ENCODE assay signal across 14 mouse cellular contexts in genomic region chr7:25830251-25830650, GRCm38 (mm10). TPM values are rescaled to one million over a fixed set of nuclear protein-coding genes. Genes with fewer than 3 reads are reported as not detected.
DNase-seq lines count a peak whose midpoint lies in the region; ATAC-seq and TF ChIP-seq lines count a peak whose summit lies in the region.
"Had no signal": no experiment of that assay in that cellular context is flagged by ENCODE, and none has a peak within 500 bp of the region (broad histone marks: within the 10 kb centered on the region; RNA-seq: fewer than 3 reads in every experiment).

No protein-coding gene starts in this region.

- H3K27me3 ChIP-seq in kidney, embryonic 15.5 days: no peaks in the 10 kb centered on the region
- H3K27me3 ChIP-seq in embryonic facial prominence, embryonic 15.5 days: no peaks in the 10 kb centered on the region
- no peaks in the 10 kb centered on the region for H3K27me3 ChIP-seq in stomach, postnatal 0 days (ENCODE audit: control insufficient read depth, insufficient read depth, low read length)

- TF ChIP-seq CTCF in stomach, postnatal 0 days (IDR thresholded peaks at IDR 0.05; ENCODE audit: low read depth): no peak

- DNase-seq in kidney, postnatal 4 days: no peak
- peak; percentile 69 for DNase-seq in embryo, embryonic 11 days
- no peak for DNase-seq in stomach, postnatal 0 days (ENCODE audit: low spot score)
- DNase-seq in adrenal gland, postnatal 4 days (ENCODE audit: low spot score in 2 of 2): no peak
- DNase-seq in thymus, postnatal 0 days (ENCODE audit: low spot score): no peak
- DNase-seq: adrenal gland, adult 2 months; cerebellum, adult 2 months; lung, postnatal 36 days; right cerebral cortex, adult 18-20 months had no signal

- peak overlapping the region; percentile 82 for H3K27ac ChIP-seq in kidney, embryonic 15.5 days
- peak overlapping the region; percentile 60; the same call in 1 of the 2 replicates for H3K27ac ChIP-seq in embryonic facial prominence, embryonic 15.5 days (replicated peaks)
- H3K27ac ChIP-seq in stomach, postnatal 0 days (replicated peaks): peak overlapping the region; percentile 63; the same call in 1 of the 2 replicates
- H3K27ac ChIP-seq: forebrain, embryonic 10.5 days had no signal

- no peaks in the 10 kb centered on the region for H3K36me3 ChIP-seq in kidney, embryonic 15.5 days
- H3K36me3 ChIP-seq in embryonic facial prominence, embryonic 15.5 days: no peaks in the 10 kb centered on the region
- H3K36me3 ChIP-seq in stomach, postnatal 0 days (ENCODE audit: control insufficient read depth, insufficient read depth, low read length): no peaks in the 10 kb centered on the region
- H3K36me3 ChIP-seq: forebrain, embryonic 10.5 days had no signal

- 13% methylated on average over 2 of the region's 2 CpGs for WGBS in kidney, embryonic 15.5 days
- 30% methylated on average over 2 of the region's 2 CpGs for WGBS in embryonic facial prominence, embryonic 15.5 days
- 35% methylated on average over 2 of the region's 2 CpGs for WGBS in stomach, postnatal 0 days

- peaks cover 43% of the 10 kb centered on the region for H3K4me1 ChIP-seq in kidney, embryonic 15.5 days
- H3K4me1 ChIP-seq in embryonic facial prominence, embryonic 15.5 days: peaks cover 27% of the 10 kb centered on the region
- H3K4me1 ChIP-seq in stomach, postnatal 0 days (replicated peaks; ENCODE audit: control insufficient read depth, insufficient read depth): 0 out of 2 replicates have a peak, but pooled peaks cover 3% of the 10 kb centered on the region
- H3K4me1 ChIP-seq: forebrain, embryonic 10.5 days had no signal

- TF ChIP-seq EP300 in stomach, postnatal 0 days (optimal IDR thresholded peaks at IDR 0.05): no peak

- no peaks in the 10 kb centered on the region for H3K9me3 ChIP-seq in kidney, embryonic 15.5 days (replicated peaks)
- H3K9me3 ChIP-seq in embryonic facial prominence, embryonic 15.5 days (replicated peaks): no peaks in the 10 kb centered on the region
- H3K9me3 ChIP-seq in stomach, postnatal 0 days (ENCODE audit: control insufficient read depth, low read length): no peaks in the 10 kb centered on the region
- H3K9me3 ChIP-seq: forebrain, embryonic 10.5 days had no signal

- no peak overlapping the region for H3K4me2 ChIP-seq in kidney, embryonic 15.5 days
- no peak overlapping the region for H3K4me2 ChIP-seq in embryonic facial prominence, embryonic 15.5 days (replicated peaks)
- no peak overlapping the region for H3K4me2 ChIP-seq in stomach, postnatal 0 days (replicated peaks; ENCODE audit: low read depth)
- H3K4me2 ChIP-seq: midbrain, embryonic 11.5 days had no signal

- H3K4me3 ChIP-seq in kidney, embryonic 15.5 days (replicated peaks): no peak overlapping the region
- no peak overlapping the region for H3K4me3 ChIP-seq in embryonic facial prominence, embryonic 15.5 days (replicated peaks)
- H3K4me3 ChIP-seq in stomach, postnatal 0 days (ENCODE audit: low read depth, low read length): no peak overlapping the region
- H3K4me3 ChIP-seq: forebrain, embryonic 10.5 days had no signal

- no peak overlapping the region for H3K9ac ChIP-seq in kidney, embryonic 15.5 days
- no peak overlapping the region for H3K9ac ChIP-seq in embryonic facial prominence, embryonic 15.5 days
- no peak overlapping the region for H3K9ac ChIP-seq in stomach, postnatal 0 days (ENCODE audit: low read length)

- ATAC-seq in kidney, embryonic 15.5 days (replicated peaks; ENCODE audit: low FRiP score): no peak
- no peak for ATAC-seq in embryonic facial prominence, embryonic 15.5 days (ENCODE audit: insufficient number of reproducible peaks, low FRiP score, low TSS enrichment, low read depth)
- no peak for ATAC-seq in stomach, postnatal 0 days (ENCODE audit: low FRiP score, low TSS enrichment)
- ATAC-seq: inflammation-experienced regulatory T-cells, adult 6 months had no signal

RNA-seq across cellular contexts. Expression of gene Cyp2s1, which starts 13.5 kb away (rescaled TPM):
- 17.2 and 18.1 TPM in 2 replicates for polyA plus RNA-seq in kidney, embryonic 15.5 days (2015; fragmentation: Nextera tagmentation; extraction: Ambion mirVana)
- 6.1 and 7.8 TPM in 2 replicates for polyA plus RNA-seq in embryonic facial prominence, embryonic 15.5 days (2015; fragmentation: Nextera tagmentation; extraction: Ambion mirVana)
- polyA plus RNA-seq in stomach, postnatal 0 days (2015; fragmentation: Nextera tagmentation; extraction: Ambion mirVana): 166 and 195 TPM in 2 replicates
- total RNA-seq in adrenal gland, postnatal 4 days (2021): 1 to 10 TPM; 4.8 to 7.7 TPM
- 0.51 and 0.54 TPM in 2 replicates for polyA plus RNA-seq in thymus, postnatal 0 days (2015; fragmentation: Nextera tagmentation; extraction: Ambion mirVana)

RNA-seq across cellular contexts. Expression of gene Axl, which starts 41.7 kb away (rescaled TPM):
- 81.9 and 91.5 TPM in 2 replicates for polyA plus RNA-seq in kidney, embryonic 15.5 days (2015; fragmentation: Nextera tagmentation; extraction: Ambion mirVana)
- 112 and 124 TPM in 2 replicates for polyA plus RNA-seq in embryonic facial prominence, embryonic 15.5 days (2015; fragmentation: Nextera tagmentation; extraction: Ambion mirVana)
- polyA plus RNA-seq in stomach, postnatal 0 days (2015; fragmentation: Nextera tagmentation; extraction: Ambion mirVana): 52.8 and 53.4 TPM in 2 replicates
- 100 to 1,000 TPM; 100 to 102 TPM for total RNA-seq in adrenal gland, postnatal 4 days (2021)
- polyA plus RNA-seq in thymus, postnatal 0 days (2015; fragmentation: Nextera tagmentation; extraction: Ambion mirVana): 26.9 and 29.4 TPM in 2 replicates
